Mouse (Mus musculus) MEL (cell line): Measurements from ENCODE around the gene Hoga1. TPM values are rescaled to one million over a fixed set of nuclear protein-coding genes. Genes with fewer than 3 reads are reported as not detected.

Experiments used
- DNase-seq: peaks from one replicate; pipeline ENCODE4 v3.0.0; 2011; ENCODE audit warnings: low read depth, low spot score
- H3K27ac ChIP-seq: 2 replicates; pipeline ENCODE4 v1.5.1; 2012; ENCODE audit warnings: low read depth, mild to moderate bottlenecking, control low read depth, low read length, moderate library complexity; ENCODE audit not compliant: control insufficient read depth
- H3K27me3 ChIP-seq, 2 experiments: fragments of 150-350 bp in 1 of 2; sonication (generic) in 1 of 2; 2 replicates each; pipeline ENCODE4 v1.6.1; 2012; ENCODE audit warnings: low read length in 2 of 2, mild to moderate bottlenecking in 2 of 2, improper control_type of control experiment in 1 of 2, moderate library complexity in 1 of 2; ENCODE audit not compliant: insufficient read depth in 2 of 2, control insufficient read depth in 1 of 2
- H3K36me3 ChIP-seq, 2 experiments: 2 replicates each; pipeline ENCODE4 v1.6.1; 2012 to 2014; ENCODE audit warnings: low read length in 2 of 2, improper control_type of control experiment in 1 of 2, inconsistent platforms in 1 of 2, mild to moderate bottlenecking in 1 of 2; ENCODE audit not compliant: insufficient read depth in 2 of 2, control insufficient read depth in 1 of 2
- H3K4me1 ChIP-seq, 2 experiments: fragments of 150-350 bp in 1 of 2; sonication (generic) in 1 of 2; 2 replicates each; pipeline ENCODE4 v1.6.1; 2012; ENCODE audit warnings: low read length in 2 of 2, improper control_type of control experiment in 1 of 2, mild to moderate bottlenecking in 1 of 2; ENCODE audit not compliant: insufficient read depth in 2 of 2, control insufficient read depth in 1 of 2
- H3K4me3 ChIP-seq, 2 experiments: fragments of 150-350 bp in 1 of 2; sonication (generic) in 1 of 2; 2 replicates each; pipeline ENCODE4 v1.5.1; 2012; ENCODE audit warnings: low read depth in 2 of 2, low read length in 2 of 2, mild to moderate bottlenecking in 2 of 2, moderate library complexity in 2 of 2, control low read depth in 1 of 2, improper control_type of control experiment in 1 of 2; ENCODE audit not compliant: control insufficient read depth in 1 of 2, insufficient read depth in 1 of 2
- H3K79me2 ChIP-seq: 2 replicates; pipeline ENCODE4 v1.6.1; 2012; ENCODE audit warnings: mild to moderate bottlenecking, low read length, moderate library complexity; ENCODE audit not compliant: control insufficient read depth, poor library complexity, insufficient read depth
- H3K9ac ChIP-seq: 2 replicates; pipeline ENCODE4 v1.6.1; 2012; ENCODE audit warnings: low read depth, mild to moderate bottlenecking, control low read depth, low read length, moderate library complexity; ENCODE audit not compliant: control insufficient read depth, poor library complexity, severe bottlenecking
- H3K9me3 ChIP-seq: fragments of 150-350 bp; sonication (generic); replicated peaks from 2 replicates; pipeline ENCODE4 v1.6.1; 2012; ENCODE audit warnings: mild to moderate bottlenecking, low read length, improper control_type of control experiment, moderate library complexity; ENCODE audit not compliant: insufficient read depth
- BHLHE40 ChIP-seq: IDR thresholded peaks from 2 replicates; pipeline ENCODE4 v1.6.1; 2012; ENCODE audit warnings: low read depth, mild to moderate bottlenecking, inconsistent platforms, low read length, improper control_type of control experiment, borderline replicate concordance
- CTCF ChIP-seq, 3 experiments: IDR thresholded peaks in 2 of 3; conservative IDR thresholded peaks in 1 of 3; 2 replicates each; pipeline ENCODE4 v1.5.1; 2011 to 2012; ENCODE audit warnings: low read length in 3 of 3, low read depth in 2 of 3, mild to moderate bottlenecking in 2 of 3, improper control_type of control experiment in 1 of 3, inconsistent platforms in 1 of 3, mixed read lengths in 1 of 3, moderate library complexity in 1 of 3; ENCODE audit not compliant: control insufficient read depth in 1 of 3, insufficient read depth in 1 of 3, poor library complexity in 1 of 3, severe bottlenecking in 1 of 3
- E2F4 ChIP-seq: IDR thresholded peaks from 2 replicates; pipeline ENCODE4 v1.6.1; 2011; ENCODE audit warnings: low read depth, low read length, improper control_type of control experiment, borderline replicate concordance
- ETS1 ChIP-seq: IDR thresholded peaks from 2 replicates; pipeline ENCODE4 v1.6.1; 2012; ENCODE audit warnings: low read depth, mild to moderate bottlenecking, inconsistent platforms, low read length, improper control_type of control experiment, moderate library complexity
- GATA1 ChIP-seq: IDR thresholded peaks from 2 replicates; pipeline ENCODE4 v1.6.1; 2011; ENCODE audit warnings: low read depth, low read length, improper control_type of control experiment
- JUND ChIP-seq: IDR thresholded peaks from 2 replicates; pipeline ENCODE4 v1.6.1; 2011; ENCODE audit warnings: low read depth, mild to moderate bottlenecking, improper control_type of control experiment, low read length
- MAFK ChIP-seq: IDR thresholded peaks from 2 replicates; pipeline ENCODE4 v1.6.1; 2011; ENCODE audit warnings: low read depth, mild to moderate bottlenecking, low read length, improper control_type of control experiment, borderline replicate concordance
- MEF2A ChIP-seq: IDR thresholded peaks from 2 replicates; pipeline ENCODE4 v1.6.1; 2014; ENCODE audit warnings: low read depth, mild to moderate bottlenecking, inconsistent platforms, low read length, improper control_type of control experiment; ENCODE audit not compliant: poor library complexity, insufficient replicate concordance, severe bottlenecking; ENCODE audit errors: extremely low read depth
- MYC ChIP-seq: IDR thresholded peaks from 2 replicates; pipeline ENCODE4 v1.6.1; 2011; ENCODE audit warnings: low read depth, mild to moderate bottlenecking, low read length, improper control_type of control experiment, moderate library complexity
- POLR2A ChIP-seq, 2 experiments: IDR thresholded peaks; 2 replicates each; pipeline ENCODE4 v1.6.1; 2011 to 2012; ENCODE audit warnings: low read length in 2 of 2, mild to moderate bottlenecking in 2 of 2, control low read depth in 1 of 2, improper control_type of control experiment in 1 of 2, low read depth in 1 of 2, moderate library complexity in 1 of 2; ENCODE audit not compliant: control insufficient read depth in 1 of 2, insufficient read depth in 1 of 2, poor library complexity in 1 of 2
- POLR2AphosphoS5 ChIP-seq: IDR thresholded peaks from 2 replicates; pipeline ENCODE4 v1.6.1; 2012; ENCODE audit warnings: low read depth, borderline replicate concordance, mild to moderate bottlenecking, inconsistent platforms, low read length, moderate library complexity, mixed read lengths
- RAD21 ChIP-seq: IDR thresholded peaks from 2 replicates; pipeline ENCODE4 v1.6.1; 2011; ENCODE audit warnings: mild to moderate bottlenecking, low read depth, low read length, improper control_type of control experiment
- SIN3A ChIP-seq: IDR thresholded peaks from 2 replicates; pipeline ENCODE4 v1.6.1; 2012; ENCODE audit warnings: low read length, improper control_type of control experiment, inconsistent platforms
- SMC3 ChIP-seq: IDR thresholded peaks from 2 replicates; pipeline ENCODE4 v1.6.1; 2011; ENCODE audit warnings: low read depth, low read length, improper control_type of control experiment
- TBP ChIP-seq: IDR thresholded peaks from 2 replicates; pipeline ENCODE4 v1.8.0; 2011; ENCODE audit warnings: low read depth, low read length, improper control_type of control experiment
- UBTF ChIP-seq: IDR thresholded peaks from 2 replicates; pipeline ENCODE4 v1.6.1; 2012; ENCODE audit warnings: low read depth, mild to moderate bottlenecking, inconsistent platforms, low read length, improper control_type of control experiment, moderate library complexity, borderline replicate concordance; ENCODE audit not compliant: insufficient read depth
- ZC3H11A ChIP-seq: IDR thresholded peaks from 2 replicates; pipeline ENCODE4 v1.6.1; 2012; ENCODE audit warnings: low read depth, mild to moderate bottlenecking, inconsistent platforms, low read length, improper control_type of control experiment
- ZKSCAN1 ChIP-seq: IDR thresholded peaks from 2 replicates; pipeline ENCODE4 v1.6.1; 2012; ENCODE audit warnings: low read depth, mild to moderate bottlenecking, inconsistent platforms, low read length, improper control_type of control experiment, moderate library complexity
- ZMIZ1 ChIP-seq: IDR thresholded peaks from 2 replicates; pipeline ENCODE4 v1.6.1; 2012; ENCODE audit warnings: low read depth, mild to moderate bottlenecking, inconsistent platforms, low read length, improper control_type of control experiment, moderate library complexity
- ZNF384 ChIP-seq: IDR thresholded peaks from 2 replicates; pipeline ENCODE4 v1.6.1; 2012; ENCODE audit warnings: low read depth, mild to moderate bottlenecking, inconsistent platforms, low read length, improper control_type of control experiment
- polyA plus RNA-seq, 2 experiments: library from polyadenylated mRNA; stranded (reverse) in 1 of 2; unstranded in 1 of 2; fragments of >175 nt in 1 of 2; fragments of >200 nt in 1 of 2; gene quantifications; 2 replicates each; pipeline versions ENCODE4 v1.2.1 to v1.2.4; 2012; ENCODE audit warnings: low replicate concordance in 2 of 2, low read depth in 1 of 2; ENCODE audit not compliant: insufficient read length in 2 of 2, insufficient read depth in 1 of 2, missing spikeins in 1 of 2
- total RNA-seq: library from RNA; depleted of rRNA; stranded (reverse); fragments of 300-350 nt; gene quantifications from 2 replicates; pipeline ENCODE4 v1.2.3, GENCODE M21; 2012

The Hoga1 gene
- total and polyA plus RNA-seq, 3 experiments: 0.31 to 0.38 TPM; not detected in 1

DNA sequence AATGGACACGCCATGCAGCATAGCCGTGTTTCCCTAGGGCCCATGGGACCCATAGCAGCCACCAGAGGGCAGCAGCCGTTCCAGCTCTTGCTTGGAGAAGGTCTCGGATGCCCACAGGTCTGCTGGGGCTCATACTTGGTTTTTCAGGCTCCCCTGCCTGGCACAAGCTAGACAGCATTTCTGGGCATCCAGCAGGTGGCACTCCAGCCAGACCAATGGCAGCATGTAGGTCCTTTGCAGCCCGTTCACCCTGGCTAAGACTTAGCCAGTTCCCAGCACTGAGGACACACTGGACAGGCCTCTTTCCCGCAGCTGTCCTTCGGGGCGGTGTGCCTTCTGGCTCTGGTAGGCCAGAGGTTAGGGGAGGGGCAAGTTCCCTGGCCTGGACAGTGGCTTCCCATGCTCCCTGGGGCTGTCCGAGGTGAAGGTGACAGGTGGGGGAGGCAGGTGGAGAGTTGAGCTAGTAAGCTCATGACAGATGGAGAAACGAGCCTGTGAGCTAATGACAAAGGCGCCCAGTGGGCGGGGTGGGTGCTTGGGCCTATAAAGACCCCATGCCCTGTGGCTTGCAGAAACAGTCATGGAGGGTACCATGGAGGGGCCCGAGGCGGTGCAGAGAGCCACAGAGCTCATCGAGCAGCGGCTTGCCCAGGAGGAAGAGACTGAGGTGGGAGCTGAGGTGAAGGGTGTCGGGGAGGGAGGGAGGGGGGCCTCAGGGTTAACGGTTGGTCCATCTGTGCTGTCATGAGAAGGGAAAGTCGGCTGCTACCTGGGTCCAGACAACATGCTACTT is 9.8 kb upstream of the Hoga1 start, which contains the start of gene Ankrd2:
Gene Ankrd2, plus strand, starts transcription at position 545 of the 793 bp plus-strand sequence.
- no peak for TF ChIP-seq ZKSCAN1
- TF ChIP-seq BHLHE40: no peak
- 0 out of 2 replicates have a peak, but pooled peaks have one; percentile 31 for TF ChIP-seq MYC
- no peak for TF ChIP-seq E2F4
- TF ChIP-seq SMC3: peak; percentile 96
- TF ChIP-seq CTCF (IDR thresholded peaks at IDR 0.05 in 2 of 3, conservative IDR thresholded peaks at IDR 0.05 in 1 of 3; ENCODE audit: control insufficient read depth in 1 of 3, insufficient read depth in 1 of 3, low read depth in 2 of 3, low read length in 3 of 3, poor library complexity in 1 of 3, severe bottlenecking in 1 of 3): peak; percentile 88 to 95 (median 88)
- peak; percentile 68 for TF ChIP-seq RAD21
- TF ChIP-seq MEF2A: no peak
- TF ChIP-seq ZC3H11A: peak; percentile 78
- TF ChIP-seq ETS1: no peak
- no peak for TF ChIP-seq POLR2AphosphoS5
- no peak for TF ChIP-seq TBP
- TF ChIP-seq SIN3A: no peak
- TF ChIP-seq POLR2A (IDR thresholded peaks at IDR 0.05; ENCODE audit: control insufficient read depth in 1 of 2, insufficient read depth in 1 of 2, low read depth in 1 of 2, low read length in 2 of 2, poor library complexity in 1 of 2): no peak
- no peak for TF ChIP-seq JUND
- no peak for TF ChIP-seq ZMIZ1
- TF ChIP-seq ZNF384: 0 out of 2 replicates have a peak, but pooled peaks have one; percentile 35
- TF ChIP-seq UBTF: no peak
- TF ChIP-seq GATA1: no peak
- no peak for TF ChIP-seq MAFK
- peaks cover 4 to 5% of the 10 kb centered on the region in 2 experiments; a peak in 3 of 4 replicates for H3K27me3 ChIP-seq

More for the DNA sequence above, 9.8 kb upstream of the Hoga1 start, which contains the start of gene Ankrd2:
- no peak within 1 kb of the TSS; a peak in 1 of 4 replicates for H3K4me3 ChIP-seq
- 0 out of 2 replicates have a peak within 1 kb of the TSS, but pooled peaks have one; percentile 1 for H3K9ac ChIP-seq
- H3K9me3 ChIP-seq: no peaks in the 10 kb centered on the region
- no peaks in the 10 kb centered on the region for H3K36me3 ChIP-seq
- no peaks in the 10 kb centered on the region for H3K79me2 ChIP-seq
- peaks cover 0 to 7% of the 10 kb centered on the region in 2 experiments; a peak in 3 of 4 replicates for H3K4me1 ChIP-seq
- DNase-seq: peak; percentile 81
- H3K27ac ChIP-seq: no peak within 1 kb of the TSS
